In the genomic region with DNA sequence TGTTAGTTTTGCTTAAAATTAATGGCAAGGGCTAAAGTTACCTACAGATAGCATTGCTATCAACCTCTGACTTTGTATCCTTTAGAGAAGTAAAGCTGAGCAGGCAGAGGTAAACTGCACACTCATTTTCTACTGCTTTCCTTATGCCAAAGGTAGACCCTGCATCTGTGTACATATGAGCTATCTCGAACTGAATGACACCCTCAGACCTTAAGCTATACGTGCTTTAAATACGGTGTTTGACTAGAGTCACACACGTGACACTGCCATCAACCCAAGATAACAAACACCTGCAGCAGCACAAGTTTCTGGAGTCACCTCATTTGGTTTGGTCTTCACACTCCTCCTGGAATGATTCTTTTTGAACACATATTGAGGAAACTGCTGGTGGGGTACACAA, we compare ENCODE assay signal across 30 mouse cellular contexts.
"Had no signal": no experiment of that assay in that cellular context is flagged by ENCODE, and none has a peak within 500 bp of the region (broad histone marks: within the 10 kb centered on the region; RNA-seq: fewer than 3 reads in every experiment).

No protein-coding gene starts in this region.

- H3K4me3 ChIP-seq: limb, embryonic 10.5 days; limb, embryonic 12.5 days; limb, embryonic 13.5 days; limb, embryonic 15.5 days; liver, embryonic 12.5 days; liver, embryonic 13.5 days; liver, embryonic 15.5 days; lung, embryonic 15.5 days; megakaryocyte, embryonic 14.5 days; midbrain, embryonic 10.5 days; midbrain, embryonic 12.5 days; midbrain, embryonic 13.5 days; midbrain, embryonic 15.5 days; myocyte; neural tube, embryonic 12.5 days had no signal

- H3K4me1 ChIP-seq: limb, embryonic 15.5 days; liver, embryonic 12.5 days; liver, embryonic 13.5 days; liver, embryonic 15.5 days; lung, embryonic 15.5 days; midbrain, embryonic 10.5 days; midbrain, embryonic 12.5 days; midbrain, embryonic 13.5 days; midbrain, embryonic 15.5 days; neural tube, embryonic 12.5 days had no signal

- DNase-seq: left cerebral cortex, postnatal 4 days; liver; liver, embryonic 13.5 days; liver, postnatal 0 days; lung, adult 18-20 months; lung, adult 2 months; lung, embryonic 14.5 days; lung, postnatal 10 days; lung, postnatal 14 days; lung, postnatal 36 days; lung, postnatal 4 days had no signal

- H3K4me2 ChIP-seq: limb, embryonic 12.5 days; limb, embryonic 13.5 days; limb, embryonic 15.5 days; liver, embryonic 11.5 days; liver, embryonic 12.5 days; liver, embryonic 13.5 days; liver, embryonic 15.5 days; lung, embryonic 14.5 days; lung, embryonic 15.5 days; midbrain, embryonic 12.5 days; midbrain, embryonic 13.5 days; midbrain, embryonic 15.5 days; neural tube, embryonic 12.5 days had no signal

- H3K36me3 ChIP-seq: limb, embryonic 10.5 days; limb, embryonic 12.5 days; liver, embryonic 12.5 days; liver, embryonic 13.5 days; liver, embryonic 15.5 days; lung, embryonic 15.5 days; midbrain, embryonic 15.5 days; neural tube, embryonic 12.5 days had no signal

- H3K9me3 ChIP-seq: limb, embryonic 10.5 days; limb, embryonic 12.5 days; limb, embryonic 13.5 days; limb, embryonic 15.5 days; liver, embryonic 12.5 days; liver, embryonic 13.5 days; liver, embryonic 15.5 days; lung, embryonic 15.5 days; megakaryocyte, embryonic 14.5 days; midbrain, embryonic 10.5 days; midbrain, embryonic 13.5 days; midbrain, embryonic 15.5 days; neural tube, embryonic 12.5 days had no signal

- H3K9ac ChIP-seq: limb, embryonic 12.5 days; limb, embryonic 13.5 days; limb, embryonic 15.5 days; liver, embryonic 12.5 days; liver, embryonic 13.5 days; liver, embryonic 14.5 days; liver, embryonic 15.5 days; liver, postnatal 0 days; lung, embryonic 14.5 days; lung, embryonic 15.5 days; midbrain, embryonic 12.5 days; midbrain, embryonic 13.5 days; midbrain, embryonic 15.5 days; neural tube, embryonic 12.5 days had no signal

- H3K27ac ChIP-seq: limb, embryonic 10.5 days; limb, embryonic 12.5 days; limb, embryonic 13.5 days; limb, embryonic 15.5 days; liver, embryonic 12.5 days; liver, embryonic 13.5 days; liver, embryonic 14.5 days; liver, embryonic 15.5 days; lung, embryonic 15.5 days; macrophage; midbrain, embryonic 10.5 days; midbrain, embryonic 12.5 days; midbrain, embryonic 13.5 days; midbrain, embryonic 15.5 days; neural tube, embryonic 12.5 days had no signal

- ATAC-seq: liver, embryonic 12.5 days; liver, postnatal 0 days; lung, postnatal 0 days; midbrain, embryonic 13.5 days; midbrain, embryonic 15.5 days; midbrain, embryonic 16.5 days had no signal

- H3K27me3 ChIP-seq: limb, embryonic 12.5 days; limb, embryonic 13.5 days; limb, embryonic 15.5 days; liver, embryonic 12.5 days; liver, embryonic 13.5 days; liver, embryonic 15.5 days; lung, embryonic 15.5 days; megakaryocyte, embryonic 14.5 days; midbrain, embryonic 12.5 days; midbrain, embryonic 13.5 days; midbrain, embryonic 15.5 days; neural tube, embryonic 12.5 days had no signal
